Mouse (Mus musculus): ENCODE measurements around the gene Zbtb20.

The Zbtb20 gene

DNA sequence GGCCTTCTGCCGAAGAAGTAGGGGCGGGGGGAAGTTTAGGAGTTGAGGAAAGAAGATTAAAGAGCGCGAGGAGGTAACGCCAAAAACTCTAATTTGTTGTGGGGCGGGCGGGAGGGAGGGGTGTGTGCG, at the start of gene Zbtb20:
TSS of gene Zbtb20 (plus strand) at position 30 of the 129 bp plus-strand sequence.
- DNase-seq (ENCODE audit: low read depth, low spot score), result no peak

DNA sequence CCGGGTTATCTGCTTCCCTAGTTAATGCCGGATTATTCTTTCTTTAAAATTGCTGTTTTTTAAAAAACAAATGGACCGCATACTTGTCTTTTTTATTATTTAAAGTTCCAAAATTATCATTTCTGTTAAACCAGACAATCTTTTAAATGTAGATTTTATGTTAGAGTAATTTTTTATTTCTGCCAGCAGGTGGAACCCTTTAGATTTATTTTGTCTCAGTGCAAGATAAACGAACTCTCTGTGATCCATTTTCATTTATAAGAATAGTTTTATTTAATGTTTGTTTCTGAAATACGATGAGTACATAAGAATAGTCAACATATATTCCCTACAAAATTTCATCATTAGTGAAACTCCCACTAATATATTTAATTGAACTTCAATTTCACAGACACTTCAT, 39.7 kb upstream of the Zbtb20 start:
- no peak for DNase-seq (ENCODE audit: low read depth, low spot score)

DNA sequence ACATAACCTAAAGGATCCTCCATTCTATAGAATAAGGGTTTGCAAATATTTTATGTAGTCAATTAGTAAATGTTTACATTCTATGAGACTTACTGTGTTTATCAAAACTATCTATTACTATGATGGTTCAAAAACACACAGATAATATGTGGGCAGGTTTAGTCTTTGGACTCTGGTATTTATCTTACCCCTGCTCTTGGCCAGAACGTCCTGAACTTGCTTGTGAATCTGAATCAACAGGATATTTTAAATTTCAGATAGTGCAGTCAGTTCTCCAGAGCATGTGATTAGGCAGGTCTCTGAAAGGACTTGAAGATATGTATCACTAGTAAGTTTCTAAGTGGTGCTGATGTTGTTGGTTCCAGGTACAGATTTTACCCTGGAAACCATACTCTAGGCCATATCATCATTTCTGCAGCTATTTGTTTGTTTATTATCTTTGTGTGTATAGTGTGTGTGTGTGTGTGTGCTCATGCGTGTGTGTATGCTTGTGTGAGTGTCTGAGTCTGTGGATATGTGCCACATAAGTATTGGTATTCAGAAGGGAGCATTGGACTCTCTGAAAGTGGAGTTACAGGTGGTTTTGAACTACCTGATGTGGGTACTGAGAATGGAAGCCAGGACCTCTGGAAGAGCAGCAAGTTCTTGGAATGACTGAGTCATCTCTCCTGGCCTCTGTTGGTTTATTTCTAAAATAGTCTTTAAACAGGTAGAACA, 39.1 kb upstream of the Zbtb20 start:
- DNase-seq (ENCODE audit: low read depth, low spot score), result no peak

DNA sequence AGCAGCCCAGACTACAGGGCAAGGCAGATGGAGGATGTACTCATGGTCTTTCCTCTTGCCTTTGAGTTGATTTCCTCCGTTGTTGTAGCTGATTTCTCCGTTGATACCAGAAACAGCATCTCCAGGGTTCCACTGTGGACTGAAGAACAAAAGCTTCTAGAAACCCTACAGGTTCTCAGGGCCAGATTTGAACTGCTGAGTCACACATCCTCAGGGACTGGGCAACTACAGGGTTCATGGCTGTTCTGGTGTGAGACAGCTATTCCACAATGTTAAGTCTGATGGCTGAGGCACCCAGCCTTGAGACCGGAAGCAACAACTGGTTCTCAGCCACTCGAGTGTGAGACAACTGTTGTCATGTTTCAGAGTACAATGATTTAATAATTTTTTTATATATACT, 37.5 kb upstream of the Zbtb20 start:
- DNase-seq (ENCODE audit: low read depth, low spot score), result no peak

DNA sequence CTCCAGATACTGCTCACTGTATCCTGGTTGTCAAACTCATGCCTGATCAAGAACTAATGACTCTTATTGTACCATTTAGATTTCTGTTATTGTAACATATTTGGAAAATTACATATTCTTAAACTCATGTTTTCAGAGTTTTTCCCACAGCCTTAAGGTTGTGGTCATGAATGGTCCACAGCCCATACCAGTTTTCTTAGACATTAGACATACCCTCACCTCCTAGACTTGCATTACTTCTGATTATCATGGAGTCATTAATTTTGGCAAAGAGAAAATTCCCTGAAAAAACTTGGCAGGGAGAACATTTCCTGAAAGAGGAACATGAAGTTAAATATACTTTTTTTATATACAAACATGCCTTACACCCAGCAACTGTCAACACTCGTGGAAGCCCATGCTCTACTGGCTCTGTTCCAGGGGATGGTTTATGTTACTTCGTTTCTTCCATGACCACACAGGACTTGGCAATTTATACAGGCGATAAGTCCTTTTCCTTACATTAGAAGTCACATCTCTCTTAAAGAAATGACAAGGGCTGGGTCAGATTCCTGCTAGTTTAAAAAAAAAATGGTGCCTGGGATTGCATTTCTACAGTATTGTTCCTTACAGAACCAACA, 18.0 kb upstream of the Zbtb20 start:
- DNase-seq (ENCODE audit: low read depth, low spot score), result no peak

DNA sequence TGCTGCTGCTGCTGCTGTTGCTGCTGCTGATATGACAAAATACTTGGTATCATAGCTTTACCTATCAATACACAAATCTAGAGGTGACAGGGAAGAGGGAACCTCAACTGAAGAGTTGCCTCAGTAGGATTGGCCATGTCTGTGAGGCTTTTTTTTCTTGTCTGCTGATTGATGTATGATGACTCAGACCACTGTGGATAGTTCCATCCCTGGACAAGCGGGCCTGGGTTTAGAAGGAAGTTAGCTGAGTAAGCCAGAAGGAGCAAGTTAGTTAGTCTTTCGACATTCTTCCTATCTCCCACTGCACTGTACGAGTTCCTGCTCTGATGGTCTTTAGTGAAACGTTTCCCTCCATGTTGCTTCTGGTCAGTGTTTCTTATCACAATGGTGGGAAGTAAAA, 16.4 kb upstream of the Zbtb20 start:
- no peak for DNase-seq (ENCODE audit: low read depth, low spot score)

DNA sequence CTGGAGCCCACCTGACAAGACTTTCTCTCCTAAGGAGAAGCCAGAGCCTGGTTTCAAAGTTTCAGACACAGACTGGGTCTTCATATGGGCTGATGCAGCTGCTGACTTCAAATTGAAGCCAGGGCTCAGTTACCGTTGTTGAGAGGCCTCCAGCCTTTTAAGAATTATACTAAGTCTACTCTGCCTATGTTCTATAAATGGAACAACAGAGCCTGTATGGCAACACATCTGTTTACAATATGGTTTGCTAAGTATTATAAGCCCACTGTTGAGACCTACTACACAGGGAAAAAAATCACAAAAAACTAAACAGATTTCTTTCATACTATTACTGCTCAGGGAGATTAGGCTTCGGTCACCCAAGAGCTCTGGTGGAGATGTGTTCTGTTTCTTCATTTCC, 12.4 kb upstream of the Zbtb20 start:
- DNase-seq (ENCODE audit: low read depth, low spot score), result no peak

DNA sequence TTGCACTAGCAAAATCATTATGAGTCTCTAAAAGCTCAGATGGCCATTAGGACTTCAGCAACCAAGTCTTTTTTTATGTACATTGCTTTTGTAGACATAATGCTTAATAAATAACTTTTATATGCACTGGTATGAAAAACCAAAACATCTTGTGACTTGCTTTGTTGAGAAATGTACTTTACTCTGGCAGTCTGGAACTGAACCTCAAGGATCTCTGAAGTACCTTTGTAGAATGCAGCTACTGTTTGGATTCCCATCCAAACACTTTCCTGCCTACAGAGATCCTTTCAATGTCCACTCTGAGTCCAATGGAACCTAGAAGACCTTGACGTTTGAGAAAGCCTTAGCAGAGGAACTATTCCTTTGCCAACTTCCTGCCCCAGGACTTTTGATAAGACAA, 9.6 kb upstream of the Zbtb20 start:
- DNase-seq (ENCODE audit: low read depth, low spot score), result no peak

DNA sequence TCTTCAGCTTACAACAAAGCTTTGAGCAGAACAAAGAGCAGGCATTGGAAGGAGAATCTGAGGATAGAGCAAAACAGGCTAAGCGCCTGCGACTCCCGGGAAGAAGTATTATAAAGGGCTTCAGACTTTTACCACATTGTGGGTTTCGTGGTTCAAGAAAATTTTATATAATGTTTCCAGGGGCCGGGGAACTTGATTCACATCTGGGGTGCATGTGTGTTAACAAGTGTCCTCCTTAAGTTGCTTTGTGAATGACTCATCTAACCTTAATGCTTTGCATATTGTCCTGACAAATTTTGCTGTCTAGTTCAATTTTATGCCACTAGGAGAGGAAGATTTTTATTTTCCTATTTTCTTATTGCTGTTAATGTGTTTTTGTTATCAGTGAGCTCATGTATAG, 3.6 kb upstream of the Zbtb20 start:
- DNase-seq (ENCODE audit: low read depth, low spot score), result no peak

DNA sequence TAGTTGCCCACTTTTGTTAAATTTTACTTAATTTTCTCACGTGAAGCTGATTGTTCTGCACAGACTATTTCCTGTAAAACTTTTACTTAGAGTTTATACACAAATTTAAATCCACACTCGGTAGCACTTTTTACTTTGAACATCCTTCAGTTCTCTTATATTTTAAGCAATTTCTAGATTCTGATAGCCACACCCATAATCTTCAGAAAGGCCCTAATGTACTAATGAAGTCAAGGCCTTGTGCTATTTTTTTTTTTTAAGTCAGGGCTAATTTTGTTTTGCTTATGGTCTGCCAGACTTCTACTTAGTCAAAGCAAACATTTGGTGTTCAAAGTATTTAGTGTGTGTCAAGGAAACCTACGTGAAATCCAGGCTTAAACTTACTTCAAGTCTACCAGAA, 1.7 kb upstream of the Zbtb20 start:
- no peak for DNase-seq (ENCODE audit: low read depth, low spot score)

DNA sequence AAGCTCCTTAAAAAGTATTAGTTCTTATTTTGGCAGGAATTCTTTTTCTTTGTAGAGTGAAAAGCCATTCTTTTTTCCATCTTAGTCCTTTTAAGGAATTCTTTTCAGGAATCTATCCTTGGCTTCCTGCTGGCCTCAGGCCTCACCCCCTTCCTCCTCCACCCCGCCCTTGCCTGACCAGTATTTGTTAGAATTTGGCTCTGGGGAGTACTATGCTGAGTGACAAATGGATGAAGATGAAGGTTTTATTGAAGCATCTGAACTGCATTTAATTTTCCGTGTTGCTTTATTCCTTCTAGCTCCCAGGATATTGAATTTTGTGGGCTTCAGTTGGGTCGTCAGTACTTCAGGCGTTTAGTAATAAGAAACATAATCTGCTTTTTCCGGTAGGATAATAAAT, 1.2 kb upstream of the Zbtb20 start:
- DNase-seq (ENCODE audit: low read depth, low spot score), result no peak

DNA sequence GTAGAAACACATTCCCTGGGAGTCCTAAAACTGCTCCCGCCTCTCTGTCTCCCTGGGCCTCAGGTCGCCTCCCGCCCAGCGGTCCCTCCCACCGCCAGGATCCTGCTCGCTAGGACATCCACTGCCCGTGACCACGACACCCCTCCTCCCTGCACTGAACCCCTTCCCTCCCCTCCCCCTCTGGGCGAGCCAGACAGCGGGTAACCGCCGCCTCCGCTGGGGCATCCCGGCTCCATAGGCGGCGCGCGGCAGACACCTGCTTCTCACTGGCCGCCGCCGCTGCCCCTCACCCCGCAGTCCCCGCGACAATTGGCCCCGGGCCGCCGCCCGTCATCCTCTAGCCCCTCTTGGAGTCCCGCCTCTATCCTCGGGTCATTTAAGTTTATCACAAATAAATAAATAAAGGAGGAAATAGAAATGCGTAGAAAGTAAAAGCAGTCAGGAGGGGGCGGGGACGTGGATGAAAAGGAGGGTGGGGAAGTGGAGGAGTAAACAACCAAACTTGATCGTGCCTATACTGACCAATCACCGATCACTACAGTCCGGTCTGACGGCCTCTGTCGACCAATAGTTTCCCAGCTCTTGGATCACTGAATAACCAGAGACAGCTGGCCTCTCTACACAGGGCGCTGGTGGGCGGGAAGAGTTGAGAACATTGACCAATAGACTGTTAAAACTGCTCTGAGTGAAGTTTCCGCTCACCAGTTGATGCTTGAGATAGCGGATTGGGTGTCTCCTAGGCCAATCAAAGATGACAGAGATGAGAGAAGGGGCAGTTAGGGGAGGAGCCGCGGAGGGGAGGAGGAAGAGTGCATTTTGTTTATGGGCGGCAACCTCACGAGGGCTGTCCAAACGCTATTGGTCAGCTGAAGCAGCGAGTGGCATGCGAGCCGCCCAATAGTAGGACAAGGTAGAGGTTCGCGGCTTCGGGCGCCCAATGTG, 500 bp upstream of the Zbtb20 start:
- DNase-seq (ENCODE audit: low read depth, low spot score), result peak; percentile 99

DNA sequence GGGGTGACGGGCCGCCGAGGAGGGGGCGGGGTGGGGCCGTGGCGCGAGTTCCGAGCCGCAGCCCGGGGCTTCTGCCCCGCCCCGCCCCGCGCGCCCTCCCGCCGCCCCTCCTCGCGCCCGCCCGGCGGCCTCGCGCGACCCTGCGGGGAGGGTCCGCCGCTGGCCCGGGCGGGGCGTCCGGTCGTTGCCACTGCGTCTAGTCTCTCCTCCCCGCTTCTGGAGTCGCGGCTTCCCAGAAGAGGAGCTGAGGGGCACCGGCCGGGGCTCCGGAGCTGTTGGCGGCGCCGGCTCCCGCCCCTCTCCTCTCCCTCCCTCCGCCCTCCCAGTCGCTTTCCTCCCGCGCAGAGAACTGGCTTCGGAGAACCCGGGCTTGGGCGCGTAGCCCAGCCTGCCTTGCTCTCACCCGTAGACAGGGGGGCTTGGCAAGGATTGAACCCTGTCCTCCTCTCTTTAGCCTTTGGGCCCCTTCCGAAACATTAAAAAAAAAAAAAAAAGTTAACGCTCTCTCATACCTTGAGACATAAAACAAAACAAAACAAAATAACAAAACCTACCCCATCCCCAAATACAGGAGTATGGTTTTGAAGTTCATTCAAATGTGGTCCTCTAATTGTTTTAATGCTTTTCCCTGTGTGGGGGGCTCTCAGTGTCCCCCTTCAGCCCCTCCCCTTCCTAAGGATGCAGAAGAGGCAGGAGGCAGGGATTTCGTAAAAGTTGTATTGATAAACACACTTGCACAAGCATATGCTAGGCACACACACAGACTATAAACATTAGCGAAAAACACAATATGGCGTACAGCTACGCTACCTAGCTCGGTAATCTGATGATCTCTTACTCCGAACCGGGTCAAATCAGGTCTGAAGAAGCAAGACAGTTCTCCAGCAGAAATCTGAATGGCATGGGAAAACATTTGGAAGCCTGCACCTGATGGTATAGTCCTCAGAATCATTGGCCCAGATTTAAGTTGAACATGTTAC, 630 bp downstream of the Zbtb20 start:
- peak; percentile 25 for DNase-seq (ENCODE audit: low read depth, low spot score)

DNA sequence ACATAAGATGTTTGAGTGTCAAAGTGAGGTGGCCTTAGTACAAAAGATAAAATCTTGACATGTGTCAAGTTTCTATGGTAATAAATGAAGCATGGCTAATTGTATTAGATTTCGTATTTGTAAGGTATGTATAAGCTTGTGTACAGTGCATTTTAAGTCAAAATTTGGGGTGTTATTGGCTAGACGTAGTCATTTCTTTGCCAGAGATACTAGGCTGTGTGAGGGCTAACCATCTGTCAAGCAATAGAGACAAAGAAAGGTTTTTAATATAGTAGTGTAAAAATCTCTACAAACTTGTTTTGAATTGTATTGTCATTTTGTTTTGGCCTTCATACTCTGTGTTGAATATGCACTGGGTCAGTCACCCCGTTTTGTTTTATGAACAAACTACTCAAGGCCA, 4.4 kb downstream of the Zbtb20 start:
- no peak for DNase-seq (ENCODE audit: low read depth, low spot score)

DNA sequence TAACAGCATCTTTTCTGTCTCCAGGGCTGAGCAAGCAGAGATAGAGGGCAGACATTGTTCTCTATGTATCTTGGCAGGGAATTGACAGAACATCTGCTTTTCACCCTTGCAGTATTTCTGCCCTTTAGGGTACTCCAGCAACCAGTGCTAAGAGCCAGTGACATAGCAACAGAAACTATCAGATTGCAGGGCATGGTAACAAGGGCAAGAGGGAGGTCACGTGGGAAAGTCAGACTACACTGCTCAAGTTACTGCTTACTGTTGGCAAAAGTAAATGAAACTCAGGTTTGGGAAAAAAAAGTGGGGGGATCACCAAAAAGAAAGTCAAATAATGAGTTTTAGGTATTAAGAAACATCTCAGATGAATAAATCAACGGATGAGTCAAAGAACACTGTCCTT, 9.9 kb downstream of the Zbtb20 start:
- no peak for DNase-seq (ENCODE audit: low read depth, low spot score)

DNA sequence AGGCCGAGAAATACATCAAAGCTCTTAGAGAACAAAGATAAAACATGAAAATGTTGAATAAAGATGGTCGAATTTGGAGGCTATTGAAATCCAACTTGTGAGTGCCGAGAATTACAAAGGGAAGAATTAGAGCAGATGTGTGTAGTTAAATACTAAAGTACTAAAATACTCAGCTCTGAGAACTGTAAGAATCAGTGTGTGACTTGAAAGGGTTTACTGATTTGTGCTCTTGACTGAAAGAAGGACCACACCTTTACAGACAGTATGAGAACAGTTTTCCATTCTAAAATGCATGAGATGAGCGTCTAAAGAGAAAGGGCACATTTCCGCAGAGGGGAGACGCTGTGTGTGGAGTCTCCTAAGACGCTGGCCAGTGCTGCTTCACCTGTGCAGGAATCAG, 10.3 kb downstream of the Zbtb20 start:
- DNase-seq (ENCODE audit: low read depth, low spot score), result no peak

DNA sequence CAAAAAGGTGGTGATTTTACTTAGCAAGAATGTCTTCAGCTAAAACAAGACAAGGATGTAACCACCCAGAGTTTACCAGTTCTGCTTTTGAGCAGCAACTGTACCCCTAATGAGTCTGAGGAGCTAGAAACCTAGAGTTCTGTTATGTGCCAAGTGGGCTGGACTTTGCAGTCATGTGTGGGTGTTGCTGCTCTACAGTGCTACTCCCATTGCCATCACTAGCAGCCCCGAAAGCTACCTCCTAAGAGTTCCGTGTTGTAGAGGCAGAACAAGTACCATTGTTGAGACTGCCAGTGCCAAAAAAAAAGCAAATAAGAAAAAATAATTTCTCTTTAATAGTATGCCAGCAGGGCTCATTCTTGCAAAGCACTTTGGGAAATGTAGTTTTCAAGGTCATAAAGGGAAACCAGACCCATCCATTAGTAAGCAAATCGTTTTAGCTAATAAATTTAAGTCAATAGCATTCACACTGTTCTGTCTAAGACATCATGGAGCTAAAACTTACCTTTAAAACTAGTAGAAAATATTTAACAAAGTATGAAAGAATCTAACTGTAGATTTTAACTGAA, 21.5 kb downstream of the Zbtb20 start:
- no peak for DNase-seq (ENCODE audit: low read depth, low spot score)

DNA sequence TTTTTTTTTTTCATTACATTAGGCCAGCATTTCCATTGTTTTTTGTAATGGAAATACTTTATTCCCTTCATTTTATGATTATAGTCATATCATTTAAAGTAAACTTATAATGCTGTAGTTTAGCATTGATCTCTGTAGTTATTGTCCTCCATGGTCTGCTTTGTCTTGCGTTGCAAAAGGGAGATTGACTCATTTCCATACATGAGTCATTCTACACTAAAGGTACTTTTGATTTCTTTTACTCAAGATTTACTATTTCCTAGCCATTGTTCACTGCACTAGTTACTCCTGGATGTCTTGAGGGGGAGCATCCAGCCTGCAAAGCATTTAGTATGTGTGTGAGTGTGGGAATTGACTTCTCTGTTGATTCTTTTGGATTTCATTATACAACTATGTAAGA, 24.6 kb downstream of the Zbtb20 start:
- DNase-seq (ENCODE audit: low read depth, low spot score), result no peak

DNA sequence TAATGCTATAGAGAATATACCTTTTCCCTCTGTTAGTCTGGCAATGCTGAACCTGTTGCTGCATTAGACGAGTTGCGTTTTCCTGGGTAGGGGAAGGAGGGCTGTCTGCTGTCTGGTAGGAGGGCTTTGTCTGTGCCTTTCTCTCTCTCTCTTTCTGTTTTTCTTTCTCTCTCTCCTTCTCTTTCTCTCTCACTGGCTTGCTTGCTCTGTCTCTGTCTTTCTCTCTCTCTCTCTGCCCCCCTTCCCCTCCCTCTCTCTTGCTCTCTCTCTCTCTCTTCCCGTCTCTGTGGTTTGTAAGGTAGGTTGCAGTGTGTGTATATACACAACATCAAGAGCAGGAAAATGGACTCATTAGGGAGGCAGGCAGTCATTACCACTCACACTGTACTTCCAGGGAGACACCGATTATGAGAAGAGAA, 31.6 kb downstream of the Zbtb20 start:
- DNase-seq (ENCODE audit: low read depth, low spot score), result no peak

DNA sequence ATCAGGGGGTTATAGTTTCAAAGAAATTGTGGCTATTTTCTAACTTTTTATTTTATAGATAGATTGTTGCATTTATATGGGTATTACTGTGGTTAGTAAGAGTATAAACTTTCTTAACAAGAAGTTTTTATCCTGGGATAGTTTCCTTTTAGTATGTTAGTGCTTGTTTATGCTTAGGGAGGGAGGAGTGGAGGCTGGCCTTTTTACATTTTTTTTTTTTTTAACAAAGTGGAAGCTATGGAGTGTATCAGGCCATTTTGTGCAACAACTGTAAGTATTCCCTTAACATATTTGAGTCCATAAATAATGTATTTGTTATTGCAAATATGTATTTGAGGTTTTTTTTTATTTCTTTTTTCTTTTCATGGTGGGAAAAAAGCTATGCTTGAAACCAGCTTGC, 32.7 kb downstream of the Zbtb20 start:
- DNase-seq (ENCODE audit: low read depth, low spot score), result no peak

DNA sequence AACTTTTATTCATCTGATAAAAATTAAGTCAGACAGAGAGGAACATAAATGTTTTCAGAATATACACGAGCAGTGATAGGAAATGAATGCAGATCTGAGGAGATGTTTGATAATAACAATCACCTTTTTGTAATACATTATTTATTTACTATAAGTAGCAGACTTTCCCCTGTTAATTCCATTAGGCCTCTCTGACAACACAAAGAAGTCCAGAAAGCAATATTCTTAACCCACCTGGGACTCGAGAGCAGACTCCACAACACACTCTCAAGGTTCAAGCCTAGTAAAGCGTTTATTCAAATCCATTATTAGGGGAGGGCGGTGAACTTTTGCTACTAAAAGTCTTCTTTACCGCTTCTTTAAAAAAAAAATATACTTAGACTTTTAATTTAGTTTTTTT, 33.2 kb downstream of the Zbtb20 start:
- DNase-seq (ENCODE audit: low read depth, low spot score), result no peak

DNA sequence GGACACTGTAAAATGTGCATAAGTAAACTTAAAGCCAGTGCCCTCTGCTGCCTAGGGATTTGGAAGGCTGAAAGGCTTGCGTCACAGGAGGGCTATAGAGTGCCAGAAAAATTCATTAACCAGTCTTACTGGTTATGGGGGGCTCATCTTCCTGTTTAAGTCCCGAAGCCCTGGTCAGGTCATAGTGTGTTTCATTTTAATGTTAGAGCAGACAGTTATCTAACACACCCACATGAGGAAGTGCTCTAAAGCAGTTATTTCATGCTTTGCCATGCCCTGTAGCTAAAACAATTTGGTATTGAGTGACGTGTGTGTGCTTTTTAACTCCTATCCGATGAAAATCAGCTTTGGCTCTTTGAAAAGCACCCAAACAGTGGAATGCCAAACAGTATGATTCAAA, 34.3 kb downstream of the Zbtb20 start:
- no peak for DNase-seq (ENCODE audit: low read depth, low spot score)

Data from c-Kit-negative CD71-positive TER-119-positive erythroid progenitor cells, embryonic 14.5 days (primary cell).